Mouse (Mus musculus) bone marrow macrophage, adult 2 months (primary cell): Measurements from ENCODE around the gene Fbxo9.

Experiments
- CTCF ChIP-seq: IDR thresholded peaks from 2 replicates; pipeline ENCODE4 v1.5.1; 2012; ENCODE audit warnings: low read depth, mild to moderate bottlenecking, low read length, moderate library complexity
- POLR2A ChIP-seq: IDR thresholded peaks from 2 replicates; pipeline ENCODE4 v1.6.1; 2012; ENCODE audit warnings: mild to moderate bottlenecking, low read depth, low read length, borderline replicate concordance

GRCm38 (mm10) chr9:78046755-78047154, 62.1 kb downstream of the Fbxo9 start:
- TF ChIP-seq POLR2A, result no peak
- TF ChIP-seq CTCF, result no peak
